In the genomic region with DNA sequence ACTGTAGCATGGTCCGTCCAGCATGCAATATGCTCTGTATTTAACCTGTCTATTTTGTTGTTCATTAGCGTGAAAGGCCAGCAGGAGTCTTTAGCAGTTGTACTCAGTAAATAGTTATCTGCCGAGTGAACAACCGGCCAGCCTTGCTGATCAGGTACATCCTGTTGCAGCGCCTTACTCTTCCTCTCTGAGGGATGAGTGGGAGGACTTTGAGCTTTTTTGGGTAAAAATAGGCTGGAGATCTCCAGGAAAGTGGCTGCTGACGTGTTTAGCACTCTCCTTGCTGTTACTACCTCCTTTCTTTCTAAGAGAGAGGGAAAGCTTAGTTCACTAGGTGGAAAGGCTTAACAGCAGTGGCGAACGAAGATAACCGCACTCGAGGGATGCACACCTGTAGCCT, we compare ENCODE assay signal across 21 mouse cellular contexts. TPM values are rescaled to one million over a fixed set of nuclear protein-coding genes. Genes with fewer than 3 reads are reported as not detected.
DNase-seq lines count a peak whose midpoint lies in the region; ATAC-seq and TF ChIP-seq lines count a peak whose summit lies in the region.
"Had no signal": no experiment of that assay in that cellular context is flagged by ENCODE, and none has a peak within 500 bp of the region (broad histone marks: within the 10 kb centered on the region; RNA-seq: fewer than 3 reads in every experiment).

No protein-coding gene starts in this region.

- intact Hi-C loops in gastrocnemius, adult 2 months (cut with DNase I) = no loop called here

- TF ChIP-seq CTCF in gastrocnemius, adult 2 months (IDR thresholded peaks at IDR 0.05) = no peak
- no peak for TF ChIP-seq CTCF in stomach, postnatal 0 days (IDR thresholded peaks at IDR 0.05; ENCODE audit: low read depth)

- ATAC-seq in heart, embryonic 16.5 days (replicated peaks; ENCODE audit: extremely low read depth, insufficient read depth, low FRiP score) = no peak
- ATAC-seq in stomach, postnatal 0 days (ENCODE audit: low FRiP score, low TSS enrichment) = no peak
- ATAC-seq in forebrain, embryonic 16.5 days = no peak
- ATAC-seq: forebrain, embryonic 13.5 days; lung, postnatal 0 days had no signal

- peak overlapping the region; percentile 88 for H3K27ac ChIP-seq in gastrocnemius, adult 2 months
- H3K27ac ChIP-seq in heart, embryonic 16.5 days (ENCODE audit: low read length) = peak overlapping the region; percentile 97
- peak overlapping the region; percentile 67 for H3K27ac ChIP-seq in stomach, postnatal 0 days (replicated peaks)
- H3K27ac ChIP-seq in forebrain, embryonic 16.5 days (ENCODE audit: low read length) = no peak overlapping the region
- H3K27ac ChIP-seq: forebrain, embryonic 13.5 days had no signal

- H3K9ac ChIP-seq in heart, embryonic 16.5 days (ENCODE audit: low read length) = peak overlapping the region; percentile 54
- no peak overlapping the region for H3K9ac ChIP-seq in stomach, postnatal 0 days (ENCODE audit: low read length)
- no peak overlapping the region for H3K9ac ChIP-seq in forebrain, embryonic 16.5 days (replicated peaks; ENCODE audit: low read depth, low read length)
- H3K9ac ChIP-seq: forebrain, embryonic 13.5 days had no signal

- peaks cover 34% of the 10 kb centered on the region for H3K4me1 ChIP-seq in heart, embryonic 16.5 days (ENCODE audit: control insufficient read depth, insufficient read depth, low read length)
- 0 out of 2 replicates have a peak, but pooled peaks cover 3% of the 10 kb centered on the region for H3K4me1 ChIP-seq in stomach, postnatal 0 days (replicated peaks; ENCODE audit: control insufficient read depth, insufficient read depth)
- peaks cover 3% of the 10 kb centered on the region for H3K4me1 ChIP-seq in forebrain, embryonic 16.5 days (replicated peaks; ENCODE audit: control insufficient read depth, insufficient read depth, low read length)

- peak overlapping the region; percentile 45 for H3K4me2 ChIP-seq in heart, embryonic 16.5 days (ENCODE audit: low read depth, low read length)
- H3K4me2 ChIP-seq in stomach, postnatal 0 days (replicated peaks; ENCODE audit: low read depth) = no peak overlapping the region
- no peak overlapping the region for H3K4me2 ChIP-seq in forebrain, embryonic 16.5 days (ENCODE audit: low read length)
- H3K4me2 ChIP-seq: forebrain, embryonic 13.5 days had no signal

- no peak overlapping the region for H3K4me3 ChIP-seq in gastrocnemius, adult 2 months
- no peak overlapping the region for H3K4me3 ChIP-seq in heart, embryonic 16.5 days (ENCODE audit: low read length)
- no peak overlapping the region for H3K4me3 ChIP-seq in stomach, postnatal 0 days (ENCODE audit: low read depth, low read length)
- no peak overlapping the region for H3K4me3 ChIP-seq in forebrain, embryonic 16.5 days (replicated peaks; ENCODE audit: low read length)
- H3K4me3 ChIP-seq: forebrain, embryonic 13.5 days had no signal

- H3K9me3 ChIP-seq in heart, embryonic 16.5 days (replicated peaks; ENCODE audit: control insufficient read depth, low read length) = no peaks in the 10 kb centered on the region
- H3K9me3 ChIP-seq in stomach, postnatal 0 days (ENCODE audit: control insufficient read depth, low read length) = no peaks in the 10 kb centered on the region
- H3K9me3 ChIP-seq in forebrain, embryonic 16.5 days (ENCODE audit: control insufficient read depth, low read length) = no peaks in the 10 kb centered on the region
- H3K9me3 ChIP-seq: forebrain, embryonic 13.5 days had no signal

- DNase-seq in gastrocnemius, adult 2 months = no peak
- DNase-seq in gastrocnemius, adult 8-10 months (ENCODE audit: low spot score in 2 of 2) = no peak
- no peak for DNase-seq in heart, adult 9 months (ENCODE audit: low spot score in 2 of 2)
- peak; percentile 53 for DNase-seq in right cerebral cortex, adult 2 months (ENCODE audit: low spot score in 2 of 2)
- no peak for DNase-seq in right cerebral cortex, postnatal 10 days (ENCODE audit: low spot score in 2 of 2)
- DNase-seq in stomach, postnatal 0 days (ENCODE audit: low spot score) = no peak
- DNase-seq: adrenal gland, adult 8-10 months; cerebellum, adult 11-12 months; cerebellum, postnatal 36 days; gastrocnemius, postnatal 10 days; kidney, adult 8-10 months; kidney, postnatal 25 days; midbrain, embryonic 14.5 days; thymus, adult 2 months had no signal

- H3K36me3 ChIP-seq in heart, embryonic 16.5 days (ENCODE audit: control insufficient read depth, insufficient read depth) = peaks cover 4% of the 10 kb centered on the region; the same call in 1 of the 2 replicates
- no peaks in the 10 kb centered on the region for H3K36me3 ChIP-seq in stomach, postnatal 0 days (ENCODE audit: control insufficient read depth, insufficient read depth, low read length)
- H3K36me3 ChIP-seq in forebrain, embryonic 16.5 days (ENCODE audit: control insufficient read depth, insufficient read depth) = no peaks in the 10 kb centered on the region

- no peak for TF ChIP-seq EP300 in stomach, postnatal 0 days (optimal IDR thresholded peaks at IDR 0.05)

- no peaks in the 10 kb centered on the region for H3K27me3 ChIP-seq in heart, embryonic 16.5 days (ENCODE audit: control insufficient read depth, insufficient read depth, low read length)
- H3K27me3 ChIP-seq in stomach, postnatal 0 days (ENCODE audit: control insufficient read depth, insufficient read depth, low read length) = no peaks in the 10 kb centered on the region
- H3K27me3 ChIP-seq in forebrain, embryonic 16.5 days (replicated peaks; ENCODE audit: control insufficient read depth, insufficient read depth, low read length) = no peaks in the 10 kb centered on the region
- H3K27me3 ChIP-seq: CH12.LX; forebrain, embryonic 13.5 days had no signal

- WGBS in heart, embryonic 16.5 days = 51% methylated on average over 10 of the region's 10 CpGs
- WGBS in stomach, postnatal 0 days = 87% methylated on average over 10 of the region's 10 CpGs
- WGBS in forebrain, embryonic 16.5 days = 88% methylated on average over 10 of the region's 10 CpGs

RNA-seq across cellular contexts. Expression of a gene that starts 6.9 kb away (rescaled TPM):
- total RNA-seq in gastrocnemius, adult 2 months (2021) = not detected
- total RNA-seq in gastrocnemius, adult 8-10 months (2022) = not detected
- 8.1 and 10.0 TPM in 2 replicates for polyA plus RNA-seq in heart, embryonic 16.5 days (2015; fragmentation: Nextera tagmentation; extraction: Ambion mirVana)
- 3.5 and 3.8 TPM in 2 replicates for polyA plus RNA-seq in stomach, postnatal 0 days (2015; fragmentation: Nextera tagmentation; extraction: Ambion mirVana)
- 4.2 and 4.4 TPM in 2 replicates for polyA plus RNA-seq in forebrain, embryonic 16.5 days (2015; fragmentation: Nextera tagmentation; extraction: Ambion mirVana)
- total RNA-seq: neutrophil, adult 5-6 weeks had no signal
- polyA plus RNA-seq: liver, adult 2 months had no signal

RNA-seq across cellular contexts. Expression of a gene that starts 17.5 kb away (rescaled TPM):
- 100 to 1,000 TPM; 131 to 136 TPM for total RNA-seq in gastrocnemius, adult 2 months (2021)
- 100 to 1,000 TPM; 129 to 173 (median 151) TPM for total RNA-seq in gastrocnemius, adult 8-10 months (2022)
- 165 and 167 TPM in 2 replicates for polyA plus RNA-seq in heart, embryonic 16.5 days (2015; fragmentation: Nextera tagmentation; extraction: Ambion mirVana)
- 64.7 and 70.3 TPM in 2 replicates for polyA plus RNA-seq in stomach, postnatal 0 days (2015; fragmentation: Nextera tagmentation; extraction: Ambion mirVana)
- 166 and 180 TPM in 2 replicates for polyA plus RNA-seq in forebrain, embryonic 16.5 days (2015; fragmentation: Nextera tagmentation; extraction: Ambion mirVana)

RNA-seq across cellular contexts. Expression of a gene that starts 21.2 kb away (rescaled TPM):
- 1 to 10 TPM; 1.7 to 2.3 TPM for total RNA-seq in gastrocnemius, adult 2 months (2021)
- total RNA-seq in gastrocnemius, adult 8-10 months (2022) = 1 to 10 TPM; 2.8 to 5.5 (median 5.0) TPM
- polyA plus RNA-seq in heart, embryonic 16.5 days (2015; fragmentation: Nextera tagmentation; extraction: Ambion mirVana) = 12.4 and 13.2 TPM in 2 replicates
- polyA plus RNA-seq in stomach, postnatal 0 days (2015; fragmentation: Nextera tagmentation; extraction: Ambion mirVana) = 51.8 and 56.4 TPM in 2 replicates
- polyA plus RNA-seq in forebrain, embryonic 16.5 days (2015; fragmentation: Nextera tagmentation; extraction: Ambion mirVana) = 14.4 and 14.7 TPM in 2 replicates

RNA-seq across cellular contexts. Expression of a gene that starts 34.2 kb away (rescaled TPM):
- total RNA-seq in gastrocnemius, adult 2 months (2021) = 1 to 10 TPM; 4.4 to 6.3 TPM
- 1 to 10 TPM; 2.8 to 3.8 (median 3.2) TPM for total RNA-seq in gastrocnemius, adult 8-10 months (2022)
- 5.4 and 7.9 TPM in 2 replicates for polyA plus RNA-seq in heart, embryonic 16.5 days (2015; fragmentation: Nextera tagmentation; extraction: Ambion mirVana)
- polyA plus RNA-seq in stomach, postnatal 0 days (2015; fragmentation: Nextera tagmentation; extraction: Ambion mirVana) = 8.6 and 12.1 TPM in 2 replicates
- 7.9 and 8.1 TPM in 2 replicates for polyA plus RNA-seq in forebrain, embryonic 16.5 days (2015; fragmentation: Nextera tagmentation; extraction: Ambion mirVana)

RNA-seq across cellular contexts. Expression of a gene that starts 49.6 kb away (rescaled TPM):
- total RNA-seq in gastrocnemius, adult 2 months (2021) = 1 to 10 TPM; 3.0 to 3.8 TPM
- 1 to 10 TPM; 2.7 to 4.4 (median 2.8) TPM for total RNA-seq in gastrocnemius, adult 8-10 months (2022)
- 936 and 979 TPM in 2 replicates for polyA plus RNA-seq in heart, embryonic 16.5 days (2015; fragmentation: Nextera tagmentation; extraction: Ambion mirVana)
- polyA plus RNA-seq in stomach, postnatal 0 days (2015; fragmentation: Nextera tagmentation; extraction: Ambion mirVana) = 358 and 380 TPM in 2 replicates
- 7,901 and 8,250 TPM in 2 replicates for polyA plus RNA-seq in forebrain, embryonic 16.5 days (2015; fragmentation: Nextera tagmentation; extraction: Ambion mirVana)

Comparison
In these comparisons a context has a peak if more than half of its experiments do, and no peak if none do; other contexts are left out.
1. DNase-seq: peak in right cerebral cortex, adult 2 months (2 of 2); none in gastrocnemius, adult 2 months (single experiment), gastrocnemius, adult 8-10 months (0 of 2), heart, adult 9 months (0 of 2), right cerebral cortex, postnatal 10 days (0 of 2) and stomach, postnatal 0 days (single experiment).